Mouse (Mus musculus): Measurements from ENCODE around the gene Patl1. TPM values are rescaled to one million over a fixed set of nuclear protein-coding genes. Genes with fewer than 3 reads are reported as not detected.
A peak's percentile ranks its signal among the peaks of the same experiment; 100 is the strongest.
"Not testable (repeated sequence)": the region's sequence is repeated elsewhere in the genome, so short reads cannot be mapped to it uniquely, and the experiment has no call there.

Patl1 gene
- polyA plus RNA-seq, 1 experiment from 2014 or later: 20.1 TPM

DNA sequence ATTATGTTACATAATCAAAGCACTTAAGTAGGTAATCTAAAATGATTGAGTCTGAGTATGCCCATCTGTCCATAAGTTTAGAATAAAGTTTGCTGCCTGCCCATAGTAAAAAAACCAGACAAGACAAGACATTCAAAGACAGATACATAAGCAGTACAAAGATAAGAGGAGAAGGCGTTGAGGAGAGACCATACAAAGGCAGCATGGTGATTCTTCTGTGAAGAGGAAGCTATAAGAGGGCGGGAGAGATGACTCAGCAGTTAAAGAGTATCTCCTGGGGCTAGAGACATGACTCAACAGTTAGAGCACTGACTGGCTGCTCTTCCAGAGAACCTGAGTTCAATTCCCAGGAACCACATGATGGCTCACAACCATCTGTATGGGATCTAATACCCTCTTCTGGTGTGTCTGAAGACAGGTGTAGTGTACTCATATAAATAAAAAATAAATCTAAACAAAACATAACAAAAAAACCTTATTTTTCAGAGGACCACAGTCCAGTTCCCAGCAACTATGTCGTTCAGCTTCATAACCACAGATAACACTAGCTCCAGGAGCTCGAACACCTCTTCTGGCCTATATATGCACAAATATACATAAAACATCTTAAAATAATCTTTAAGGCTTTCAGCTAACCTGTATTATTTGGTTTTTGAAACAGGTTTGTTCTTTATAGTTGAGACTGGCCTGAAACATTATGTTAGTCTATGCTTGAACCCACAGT is 16.0 kb downstream of the Patl1 start:
- no peaks in the 10 kb centered on the region for H3K27me3 ChIP-seq
- no peaks in the 10 kb centered on the region for H3K4me1 ChIP-seq
- no peak overlapping the region for H3K4me3 ChIP-seq (replicated peaks)
- peaks cover 95% of the 10 kb centered on the region for H3K36me3 ChIP-seq
- no peak overlapping the region for H3K9ac ChIP-seq
- no peak overlapping the region for H3K4me2 ChIP-seq
- H3K27ac ChIP-seq: no peak overlapping the region
- no peaks in the 10 kb centered on the region for H3K9me3 ChIP-seq (replicated peaks)
- 90% methylated on average over 4 of the region's 4 CpGs for WGBS
- no peak for ATAC-seq (replicated peaks; ENCODE audit: low FRiP score)

DNA sequence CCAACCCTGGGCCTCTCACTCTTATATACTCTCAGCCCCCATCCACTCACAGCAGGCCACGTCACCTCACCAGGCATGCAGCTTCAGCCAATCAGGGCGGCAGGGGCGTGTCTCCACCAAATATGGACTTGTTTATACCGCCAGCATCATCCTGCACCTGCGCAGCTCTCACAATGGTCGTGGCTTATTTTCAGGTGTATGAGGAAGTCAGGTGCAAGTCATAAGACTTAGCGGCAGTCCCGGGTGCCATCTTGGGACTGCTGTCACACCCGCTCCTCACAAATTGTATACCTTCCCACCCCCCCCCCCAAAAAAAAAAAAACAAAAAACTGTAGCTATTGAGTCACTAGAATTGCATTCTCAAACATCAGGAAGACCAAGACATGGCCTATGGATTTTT is 34.3 kb downstream of the Patl1 start:
- not testable (repeated sequence) for H3K4me2 ChIP-seq; H3K4me3 ChIP-seq (replicated peaks); H3K27me3 ChIP-seq; H3K9ac ChIP-seq; ATAC-seq (replicated peaks; ENCODE audit: low FRiP score); H3K4me1 ChIP-seq; H3K9me3 ChIP-seq (replicated peaks); H3K27ac ChIP-seq
- H3K36me3 ChIP-seq: peaks cover 39% of the 10 kb centered on the region
- WGBS: 96% methylated on average over 9 of the region's 9 CpGs

DNA sequence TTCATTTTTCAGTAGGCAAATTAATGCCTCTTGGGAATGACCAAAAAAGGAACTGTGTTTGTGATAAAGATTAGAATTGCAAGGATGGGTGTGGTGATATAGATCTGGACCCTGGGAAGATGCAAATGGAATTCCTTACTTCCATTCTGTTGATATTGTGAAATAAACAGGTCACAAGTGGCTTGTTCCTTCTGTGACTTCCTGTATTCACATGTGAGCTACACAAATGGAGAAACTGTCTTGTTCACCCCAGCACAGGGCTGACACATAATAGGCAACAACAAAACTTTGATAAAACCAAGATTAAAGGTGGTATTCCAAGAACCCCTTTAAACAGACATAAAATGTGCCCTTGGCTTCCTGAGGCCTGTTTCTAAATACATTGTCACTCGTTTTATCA is 37.7 kb downstream of the Patl1 start:
- Histone ChIP-seq H3K27ac (no peak overlapping the region), H3K9ac (no peak overlapping the region), H3K27me3 (no peaks in the 10 kb centered on the region), H3K4me2 (no peak overlapping the region), H3K36me3 (peaks cover 11% of the 10 kb centered on the region), H3K9me3 (replicated peaks) (no peaks in the 10 kb centered on the region), H3K4me3 (replicated peaks) (no peak overlapping the region), H3K4me1 (no peaks in the 10 kb centered on the region)
- ATAC-seq (replicated peaks; ENCODE audit: low FRiP score): no peak
- WGBS: 63% methylated on average over 1 of the region's 1 CpGs

DNA sequence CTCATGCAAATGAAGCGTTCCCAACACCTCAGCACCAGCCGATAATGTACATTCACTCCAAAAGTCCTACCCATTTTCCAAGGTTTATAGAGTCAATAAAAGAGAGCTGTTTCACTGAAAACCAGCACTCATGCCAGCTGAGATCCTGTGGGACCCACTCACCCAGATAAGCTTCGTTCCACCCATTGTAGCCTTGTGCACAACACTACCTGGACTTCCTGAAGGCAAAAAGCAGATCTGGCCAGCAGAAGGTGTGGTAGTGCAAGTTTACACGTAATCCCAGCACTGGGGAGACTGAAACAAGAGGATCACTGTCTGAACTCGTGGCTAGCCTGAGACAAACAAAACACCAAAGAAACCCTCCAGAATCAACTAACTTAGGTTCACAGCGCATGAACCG is 38.5 kb downstream of the Patl1 start:
- Histone ChIP-seq H3K9me3 (replicated peaks) (no peaks in the 10 kb centered on the region), H3K4me2 (no peak overlapping the region), H3K9ac (no peak overlapping the region), H3K4me1 (no peaks in the 10 kb centered on the region), H3K27ac (no peak overlapping the region), H3K4me3 (replicated peaks) (no peak overlapping the region), H3K36me3 (peaks cover 3% of the 10 kb centered on the region), H3K27me3 (no peaks in the 10 kb centered on the region)
- WGBS: 77% methylated on average over 7 of the region's 7 CpGs
- no peak for ATAC-seq (replicated peaks; ENCODE audit: low FRiP score)

DNA sequence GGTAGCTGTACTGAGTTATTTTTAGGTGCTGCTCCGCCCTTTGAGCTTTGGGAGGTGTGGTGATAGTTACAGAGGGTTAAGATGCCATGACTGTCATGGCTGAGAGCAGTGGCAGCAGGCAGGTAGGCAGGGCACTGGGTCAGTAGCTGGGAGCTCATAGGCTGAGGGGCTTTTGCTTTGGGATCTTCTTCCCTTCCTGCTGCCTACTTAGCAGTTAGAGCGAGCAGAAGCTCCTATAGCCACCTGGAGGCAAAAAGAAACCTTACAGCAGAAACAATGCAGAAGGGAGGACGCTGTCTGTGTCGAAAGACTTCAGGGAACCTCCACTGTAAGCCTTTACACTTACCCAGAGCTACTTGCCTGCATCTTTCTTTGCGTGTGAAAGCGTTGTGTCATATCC is 42.0 kb downstream of the Patl1 start:
- ATAC-seq (replicated peaks; ENCODE audit: low FRiP score): no peak
- 57% methylated on average over 6 of the region's 6 CpGs for WGBS
- H3K27ac ChIP-seq: no peak overlapping the region
- H3K4me3 ChIP-seq (replicated peaks): no peak overlapping the region
- H3K9me3 ChIP-seq (replicated peaks): no peaks in the 10 kb centered on the region
- H3K4me1 ChIP-seq: no peaks in the 10 kb centered on the region
- no peak overlapping the region for H3K4me2 ChIP-seq
- no peaks in the 10 kb centered on the region for H3K27me3 ChIP-seq
- no peak overlapping the region for H3K9ac ChIP-seq
- no peaks in the 10 kb centered on the region for H3K36me3 ChIP-seq

DNA sequence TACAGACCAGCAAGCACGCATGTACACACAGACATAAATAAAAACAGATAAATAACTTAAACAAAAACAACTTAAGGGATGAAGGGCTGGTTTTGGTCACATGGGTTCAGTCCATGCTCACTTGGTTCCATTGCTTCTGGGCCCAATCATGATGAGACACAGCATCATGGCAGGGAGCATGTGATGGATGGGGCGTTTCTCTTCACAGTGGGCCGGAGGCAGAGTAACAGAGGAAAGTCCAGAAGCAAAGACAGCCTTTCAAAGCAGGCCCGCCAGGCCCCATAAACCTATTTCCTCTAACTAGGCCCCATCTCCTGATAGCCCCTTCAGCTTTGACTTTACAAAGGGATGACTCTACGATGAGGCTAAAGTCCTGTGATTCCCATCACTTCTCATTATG is 44.4 kb downstream of the Patl1 start:
- Histone ChIP-seq H3K9me3 (replicated peaks) (no peaks in the 10 kb centered on the region), H3K27ac (no peak overlapping the region)
- WGBS: 64% methylated on average over 5 of the region's 5 CpGs

DNA sequence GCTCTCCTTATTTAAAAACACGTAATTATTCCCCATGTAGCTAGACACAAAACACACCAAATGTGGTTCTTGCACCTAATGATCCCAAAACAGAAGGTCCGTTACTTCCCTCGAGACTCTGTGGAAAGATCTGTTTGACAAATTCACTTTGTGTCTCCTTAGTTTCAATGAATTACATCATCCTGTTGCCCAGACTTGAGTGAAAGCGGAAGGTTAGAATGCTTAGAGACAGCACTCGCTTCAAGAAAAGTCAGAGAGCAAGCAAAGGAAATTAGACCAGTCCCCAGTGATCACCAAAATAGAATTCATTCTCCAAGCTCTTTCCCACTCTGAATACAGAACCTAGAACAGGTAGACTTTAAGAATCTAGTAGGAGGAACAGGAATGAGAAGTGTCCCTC is 45.2 kb downstream of the Patl1 start:
- no peak overlapping the region for H3K27ac ChIP-seq
- 88% methylated on average over 5 of the region's 5 CpGs for WGBS

More for the DNA sequence above, 44.4 kb downstream of the Patl1 start:
- Histone ChIP-seq H3K27me3 (no peaks in the 10 kb centered on the region), H3K4me3 (replicated peaks) (no peak overlapping the region), H3K4me2 (no peak overlapping the region), H3K36me3 (no peaks in the 10 kb centered on the region), H3K9ac (no peak overlapping the region), H3K4me1 (no peaks in the 10 kb centered on the region)
- no peak for ATAC-seq (replicated peaks; ENCODE audit: low FRiP score)

DNA sequence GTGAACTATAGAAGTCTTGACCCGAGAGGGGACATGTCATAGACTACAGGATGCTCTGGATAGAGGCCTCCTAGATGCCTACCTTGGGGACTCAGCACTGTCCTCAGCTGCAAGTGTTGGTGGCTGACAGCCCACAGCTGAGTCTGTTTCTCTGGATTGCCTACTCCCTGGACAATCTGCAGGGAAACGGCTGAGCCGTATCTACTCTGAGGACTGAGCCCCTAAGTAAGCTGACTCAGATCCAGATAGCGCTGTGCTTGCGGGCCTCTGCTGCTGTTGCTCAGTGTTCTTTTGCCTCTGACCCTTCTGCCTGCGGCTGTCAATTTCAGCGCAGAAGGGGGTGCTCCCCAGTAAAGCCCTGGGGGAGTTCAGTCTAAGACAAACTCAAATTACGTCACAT is 45.6 kb downstream of the Patl1 start:
- H3K4me1 ChIP-seq: no peaks in the 10 kb centered on the region
- no peaks in the 10 kb centered on the region for H3K36me3 ChIP-seq
- no peaks in the 10 kb centered on the region for H3K9me3 ChIP-seq (replicated peaks)
- no peak overlapping the region for H3K4me2 ChIP-seq
- 85% methylated on average over 8 of the region's 8 CpGs for WGBS
- H3K27me3 ChIP-seq: no peaks in the 10 kb centered on the region
- H3K4me3 ChIP-seq (replicated peaks): no peak overlapping the region
- no peak for ATAC-seq (replicated peaks; ENCODE audit: low FRiP score)
- no peak overlapping the region for H3K27ac ChIP-seq
- no peak overlapping the region for H3K9ac ChIP-seq

More for the DNA sequence above, 45.2 kb downstream of the Patl1 start:
- ATAC-seq (replicated peaks; ENCODE audit: low FRiP score): no peak
- Histone ChIP-seq H3K27me3 (no peaks in the 10 kb centered on the region), H3K4me3 (replicated peaks) (no peak overlapping the region), H3K4me1 (no peaks in the 10 kb centered on the region), H3K9ac (no peak overlapping the region), H3K4me2 (no peak overlapping the region), H3K9me3 (replicated peaks) (no peaks in the 10 kb centered on the region), H3K36me3 (no peaks in the 10 kb centered on the region)

DNA sequence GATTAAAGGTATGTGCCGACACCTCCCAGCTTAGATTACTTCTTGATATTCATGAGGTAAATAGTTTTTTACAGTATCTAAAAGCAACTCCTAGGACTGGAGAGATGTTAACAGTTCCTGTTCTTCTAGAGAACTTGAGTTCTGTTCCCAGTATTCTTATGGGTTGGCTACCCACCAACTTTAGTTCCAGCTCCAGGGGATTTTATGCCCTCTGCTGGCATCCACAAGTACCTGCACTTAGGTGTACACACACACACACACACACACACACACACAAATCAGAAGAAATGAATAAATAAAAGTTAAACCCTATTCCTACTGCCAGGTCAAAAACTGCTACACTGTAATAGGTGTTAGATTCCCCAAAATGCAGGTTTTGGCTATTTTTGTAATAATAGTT is 52.1 kb downstream of the Patl1 start:
- Histone ChIP-seq H3K36me3 (peaks cover 9% of the 10 kb centered on the region), H3K27me3 (no peaks in the 10 kb centered on the region), H3K4me2 (peak overlapping the region; percentile 60), H3K9ac (no peak overlapping the region), H3K4me1 (peaks cover 18% of the 10 kb centered on the region), H3K27ac (no peak overlapping the region), H3K4me3 (replicated peaks) (peak overlapping the region; percentile 89), H3K9me3 (replicated peaks) (no peaks in the 10 kb centered on the region)
- 97% methylated on average over 1 of the region's 1 CpGs for WGBS
- ATAC-seq (replicated peaks; ENCODE audit: low FRiP score): no peak

DNA sequence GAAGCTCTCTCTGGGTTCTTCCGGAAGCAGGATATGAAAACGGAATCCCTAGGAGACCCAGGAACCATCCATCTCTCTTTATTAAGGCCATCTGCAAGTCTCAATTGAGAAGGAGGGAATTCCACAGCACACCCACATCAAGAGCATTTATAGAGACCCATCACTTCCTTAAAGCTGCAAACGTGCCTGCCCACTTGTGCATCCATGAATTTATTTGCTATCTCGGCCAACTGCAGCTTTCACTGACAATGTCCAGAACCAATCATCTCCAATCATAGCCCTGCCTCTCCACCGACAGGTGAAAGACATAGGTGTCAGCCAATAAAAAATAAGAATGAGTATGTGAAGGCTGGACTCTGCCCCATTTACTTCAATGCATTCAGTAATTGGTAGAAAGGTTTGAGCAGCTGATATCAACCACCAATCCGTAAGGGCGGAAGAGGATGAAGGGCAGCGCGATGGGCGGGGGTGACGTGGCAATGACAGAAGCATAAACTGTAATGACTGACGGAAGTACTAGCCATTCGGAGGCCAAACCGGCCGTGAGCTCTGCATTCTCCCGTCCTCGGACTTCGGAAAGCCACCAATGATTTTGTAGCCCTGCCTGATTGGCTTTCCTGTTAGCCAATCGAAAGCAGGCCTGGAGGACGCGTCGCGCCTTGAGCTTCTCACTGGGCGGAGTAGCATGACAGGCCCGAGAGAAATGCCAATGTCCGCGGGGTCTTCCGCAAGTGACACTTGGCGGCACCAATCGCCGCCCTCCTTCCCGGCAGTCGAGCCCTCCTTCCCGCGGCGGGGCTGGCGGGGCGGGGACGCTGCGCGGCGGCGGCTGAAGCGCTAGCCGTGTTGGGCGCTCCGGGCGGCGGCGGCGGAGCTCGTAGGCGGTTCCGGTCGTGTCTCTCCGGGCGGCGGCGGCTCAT is 53.1 kb downstream of the Patl1 start, which contains the start of gene Osbp:
Osbp (plus strand) TSS at position 919 of the 920 bp plus-strand sequence.
- H3K4me3 ChIP-seq (replicated peaks): peak within 1 kb of the TSS; percentile 89
- H3K27ac ChIP-seq: peak within 1 kb of the TSS; percentile 82
- H3K9me3 ChIP-seq (replicated peaks): no peaks in the 10 kb centered on the region
- under 1% methylated on average over 59 of the region's 59 CpGs for WGBS
- peak within 1 kb of the TSS; percentile 82 for H3K9ac ChIP-seq
- H3K4me1 ChIP-seq: peaks cover 23% of the 10 kb centered on the region
- peak; percentile 98 for ATAC-seq (replicated peaks; ENCODE audit: low FRiP score)
- peak within 1 kb of the TSS; percentile 88 for H3K4me2 ChIP-seq
- H3K36me3 ChIP-seq: peaks cover 11% of the 10 kb centered on the region
- no peaks in the 10 kb centered on the region for H3K27me3 ChIP-seq

DNA sequence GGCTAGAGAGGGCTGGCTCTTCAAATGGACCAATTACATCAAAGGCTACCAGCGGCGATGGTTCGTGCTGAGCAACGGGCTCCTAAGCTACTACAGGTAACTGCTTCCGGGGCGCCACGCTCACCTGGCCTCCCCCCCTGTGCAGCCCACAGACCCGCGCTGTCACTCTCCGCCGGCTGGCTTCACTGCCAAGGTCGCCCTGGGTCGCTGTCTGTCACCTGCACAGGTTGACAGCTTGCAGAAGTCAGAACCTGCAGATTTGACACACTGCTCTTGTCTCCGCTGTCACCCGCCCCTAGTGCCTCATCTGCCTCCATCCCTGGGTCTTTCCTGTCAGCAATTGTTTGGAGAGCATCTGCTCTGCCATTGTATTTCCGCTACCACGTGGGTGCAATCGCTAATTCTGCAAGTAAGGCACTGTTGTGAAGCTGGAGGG is 54.0 kb downstream of the Patl1 start:
- no peaks in the 10 kb centered on the region for H3K27me3 ChIP-seq
- peak overlapping the region; percentile 78 for H3K27ac ChIP-seq
- peak overlapping the region; percentile 82 for H3K9ac ChIP-seq
- H3K9me3 ChIP-seq (replicated peaks): no peaks in the 10 kb centered on the region
- H3K36me3 ChIP-seq: peaks cover 19% of the 10 kb centered on the region
- peaks cover 23% of the 10 kb centered on the region for H3K4me1 ChIP-seq
- H3K4me3 ChIP-seq (replicated peaks): peak overlapping the region; percentile 89
- peak overlapping the region; percentile 88 for H3K4me2 ChIP-seq
- no peak; the same call in none of the 2 replicates for ATAC-seq (replicated peaks; ENCODE audit: low FRiP score)
- under 1% methylated on average over 18 of the region's 18 CpGs for WGBS
